Mouse (Mus musculus) spleen, postnatal 10 days (tissue): ENCODE results near the gene Crocc.

ENCODE experiments used
- DNase-seq, 2 experiments: peaks; one replicate each; pipeline ENCODE4 v3.0.0; 2021 to 2022; ENCODE audit warnings: low spot score in 2 of 2

Crocc gene

DNA sequence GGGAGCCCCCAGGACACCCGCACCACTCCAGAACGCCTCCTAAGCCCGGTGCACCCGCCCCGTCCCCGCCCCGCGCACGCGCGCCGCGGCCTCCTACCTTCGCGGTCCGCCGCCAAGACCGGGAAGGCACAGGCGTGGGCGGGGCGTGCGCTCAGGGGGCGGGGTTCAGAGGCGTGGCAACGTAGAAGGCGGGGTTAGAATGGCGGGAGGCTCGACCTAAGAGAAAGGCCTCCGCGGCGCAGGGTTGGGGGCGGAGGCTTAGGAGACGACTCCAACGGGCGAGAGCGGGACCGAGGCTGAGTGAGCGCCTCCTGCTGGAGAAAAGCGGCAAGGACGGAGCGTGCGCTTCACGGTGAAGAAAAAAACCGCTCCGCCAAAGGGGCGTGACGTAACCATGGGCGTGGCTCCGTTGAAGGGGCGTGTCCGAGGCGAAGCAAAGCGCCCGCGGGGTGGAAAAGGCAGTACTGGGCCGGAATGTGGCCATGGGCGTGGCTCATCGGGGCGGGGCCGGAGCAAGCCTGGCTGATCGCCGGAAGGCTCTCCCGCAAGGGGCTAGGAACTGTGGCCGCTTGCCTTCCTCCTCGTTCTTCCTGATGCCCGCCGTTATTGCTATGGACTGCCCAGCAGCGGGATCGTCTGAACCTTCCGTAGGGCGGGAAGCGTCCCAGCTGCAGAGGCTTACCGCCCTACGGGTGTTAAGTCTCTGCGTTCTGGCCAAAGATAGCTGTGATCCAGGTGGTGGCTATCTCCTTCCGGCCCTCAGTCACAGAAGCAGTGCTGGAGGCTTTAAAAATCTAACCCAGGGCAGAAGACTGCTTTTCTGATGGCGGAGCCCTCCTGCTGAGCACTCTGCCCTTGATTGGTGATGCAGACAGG, at the start of gene Crocc:
Gene Crocc (minus strand): TSS at position 125 of the 876 bp plus-strand sequence.
- peak; percentile 100 for DNase-seq

DNA sequence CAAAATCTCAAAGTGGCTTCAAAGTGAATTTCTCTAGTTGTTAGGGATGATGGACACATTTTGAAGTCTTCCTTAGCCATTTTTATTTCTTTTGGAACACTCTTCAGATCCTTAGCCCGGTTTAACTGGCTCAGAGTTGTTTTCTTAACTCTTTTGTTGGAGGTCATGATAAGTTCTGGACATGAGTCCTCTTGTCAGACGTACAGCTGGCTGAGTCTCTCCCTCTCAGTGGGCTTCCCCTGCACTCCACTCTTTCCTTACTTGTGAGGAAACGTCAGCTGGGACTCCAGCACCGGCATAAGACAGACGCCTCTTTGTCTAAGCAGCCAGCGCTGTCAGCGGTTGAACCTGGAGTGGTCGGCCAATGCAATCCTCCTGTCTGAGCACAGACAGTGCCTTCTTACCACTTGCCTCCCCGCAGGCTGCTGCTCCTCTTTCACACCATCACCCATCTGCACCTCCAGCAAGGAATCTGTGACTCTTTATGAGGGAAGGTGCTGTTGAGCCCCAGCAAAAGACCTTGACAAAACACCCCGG, 47.9 kb upstream of the Crocc start:
- DNase-seq = no peak

DNA sequence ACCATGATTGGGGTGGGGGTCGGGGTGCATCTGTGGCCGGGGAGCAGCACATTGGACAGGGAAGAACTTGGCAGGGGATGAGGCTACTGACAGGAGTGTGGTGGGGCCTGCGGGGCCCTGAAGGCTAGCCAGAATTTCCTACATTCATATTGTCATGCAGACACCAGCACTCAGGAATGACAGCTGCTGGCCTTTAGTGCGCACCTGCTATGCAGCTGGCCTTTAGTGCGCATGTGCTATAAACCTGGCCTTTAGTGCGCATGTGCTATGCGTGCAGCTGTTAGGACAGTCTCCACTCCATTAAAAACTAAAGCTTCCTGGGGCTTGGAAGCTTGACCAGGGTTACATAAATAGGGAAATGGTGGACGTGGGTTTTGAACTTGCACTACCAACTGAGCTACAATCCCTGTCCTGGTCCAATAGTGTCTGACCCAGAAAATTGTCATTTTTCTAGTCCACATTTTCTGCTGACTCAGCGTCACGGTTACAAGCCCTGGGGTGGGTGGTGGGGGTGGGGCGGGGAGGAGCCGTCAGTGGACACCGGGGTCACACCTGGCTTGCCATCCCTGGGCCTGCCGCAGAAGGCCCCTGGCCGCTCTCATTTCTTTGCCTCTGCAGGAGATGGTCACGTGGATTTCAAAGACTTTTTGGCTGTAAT, 46.3 kb upstream of the Crocc start:
- no peak for DNase-seq

DNA sequence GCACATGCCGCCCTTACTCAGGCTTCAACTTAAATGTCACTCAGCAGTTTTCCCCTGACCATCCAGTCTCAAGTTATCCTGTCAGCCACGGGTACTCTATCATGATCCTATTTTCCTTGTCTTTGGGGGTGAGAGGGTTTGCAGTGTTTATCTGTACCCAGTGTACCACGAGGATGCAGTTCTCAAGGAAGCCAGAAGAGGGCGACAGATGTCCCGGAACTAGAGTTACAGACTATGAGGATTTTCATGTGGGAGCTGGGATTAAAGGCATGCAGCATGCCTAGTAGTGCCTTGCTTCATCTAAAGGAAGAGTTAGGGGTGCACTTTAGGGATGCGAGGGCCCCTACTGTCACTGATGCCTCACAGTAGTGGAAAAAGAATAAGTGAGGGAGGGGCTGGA, 41.5 kb upstream of the Crocc start:
- peak; percentile 38 to 68 for DNase-seq

DNA sequence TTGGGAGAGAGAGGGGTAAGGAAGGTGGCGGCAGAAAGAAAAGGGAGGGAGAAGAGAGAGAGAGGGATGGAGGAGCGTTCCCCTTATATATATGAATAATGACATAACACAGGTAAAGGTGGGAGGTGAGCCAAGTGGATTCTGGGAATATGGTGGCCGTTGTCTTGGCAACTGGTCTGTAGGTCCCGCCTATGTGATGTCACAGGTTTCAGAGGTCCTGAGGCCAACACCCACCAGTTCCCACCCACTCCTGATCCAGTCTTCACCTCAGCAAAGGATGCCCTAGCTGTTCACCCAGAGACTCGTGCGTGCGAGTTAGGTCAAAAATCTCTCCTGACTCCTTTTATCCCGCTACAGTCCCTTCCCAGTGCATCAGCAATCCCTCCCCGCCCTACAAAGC, 40.9 kb upstream of the Crocc start:
- no peak for DNase-seq

DNA sequence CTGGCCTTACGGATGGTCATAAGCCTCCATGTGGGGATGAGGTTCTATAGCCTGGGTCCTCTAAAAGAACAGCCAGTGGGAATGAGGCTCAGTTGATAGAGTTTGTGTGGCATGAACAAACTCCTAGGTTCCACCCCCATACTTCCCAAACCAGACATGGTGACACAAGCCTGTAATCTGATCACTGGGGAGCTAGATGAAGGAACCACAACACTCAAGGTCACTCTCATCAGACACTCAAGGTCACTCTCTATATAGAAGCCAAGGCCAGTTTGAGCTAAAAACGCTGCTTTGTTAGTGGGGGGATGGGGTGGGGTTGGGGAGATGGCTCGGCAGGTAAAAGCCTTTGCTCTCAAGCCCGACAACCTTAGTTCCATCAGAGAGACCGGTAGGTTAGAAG, 39.6 kb upstream of the Crocc start:
- no peak for DNase-seq

DNA sequence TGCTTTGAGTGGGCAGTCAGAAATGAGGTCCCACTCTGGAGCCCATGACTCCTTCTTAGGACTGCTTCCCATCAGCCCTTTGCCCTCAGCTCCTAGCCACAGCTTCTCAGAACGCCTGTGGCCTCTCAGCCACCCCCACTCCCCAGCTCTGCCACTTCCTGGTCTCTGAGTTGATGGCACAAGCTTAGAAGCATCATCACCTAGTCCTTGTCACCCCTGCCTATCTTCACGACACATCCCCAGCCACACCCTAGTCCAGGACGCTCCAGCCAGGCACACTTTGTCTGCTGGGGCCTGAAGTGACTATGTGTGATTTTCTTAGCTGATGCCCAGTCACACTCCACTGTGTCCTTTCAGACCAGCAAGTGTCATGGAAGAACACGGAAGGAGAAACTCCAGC, 38.6 kb upstream of the Crocc start:
- DNase-seq = no peak

DNA sequence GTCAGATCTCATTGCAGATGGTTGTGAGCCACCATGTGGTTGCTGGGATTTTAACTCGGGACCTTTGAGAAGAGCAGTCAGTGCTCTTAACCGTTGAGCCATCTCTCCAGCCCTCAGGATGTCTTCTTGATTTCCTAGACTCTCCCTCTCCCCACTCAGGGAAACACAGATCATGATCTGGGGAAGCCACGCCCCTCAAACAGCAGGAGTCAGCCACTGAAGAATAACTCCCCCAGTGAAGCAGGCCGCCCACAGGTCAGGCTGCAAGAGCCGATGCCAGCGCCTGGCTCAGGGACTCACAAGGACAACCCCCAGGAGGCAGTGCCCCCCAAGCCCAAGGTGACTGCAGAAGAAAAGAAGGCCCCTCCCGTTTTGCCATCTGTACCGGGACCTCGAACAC, 36.4 kb upstream of the Crocc start:
- no peak for DNase-seq

DNA sequence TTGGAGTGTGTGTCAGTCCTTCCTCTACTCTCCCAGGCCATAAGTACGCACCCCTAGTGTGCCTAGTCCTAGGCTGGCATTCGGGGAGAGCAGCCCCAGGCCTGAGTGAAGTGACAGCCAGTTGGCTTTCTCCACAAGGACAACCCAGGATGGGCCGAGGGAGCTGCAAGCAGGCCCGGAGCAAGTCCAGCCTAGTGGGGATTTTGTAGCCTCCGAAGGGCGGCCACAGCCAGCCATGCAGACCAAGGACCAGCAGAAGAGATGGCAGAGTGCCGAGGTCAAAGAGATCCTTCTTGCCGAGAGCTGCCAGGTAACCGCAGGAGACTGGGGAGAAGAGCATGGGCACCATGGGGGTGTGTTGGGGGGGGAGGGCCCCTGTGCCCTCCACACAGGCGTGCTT, 34.7 kb upstream of the Crocc start:
- DNase-seq = no peak

DNA sequence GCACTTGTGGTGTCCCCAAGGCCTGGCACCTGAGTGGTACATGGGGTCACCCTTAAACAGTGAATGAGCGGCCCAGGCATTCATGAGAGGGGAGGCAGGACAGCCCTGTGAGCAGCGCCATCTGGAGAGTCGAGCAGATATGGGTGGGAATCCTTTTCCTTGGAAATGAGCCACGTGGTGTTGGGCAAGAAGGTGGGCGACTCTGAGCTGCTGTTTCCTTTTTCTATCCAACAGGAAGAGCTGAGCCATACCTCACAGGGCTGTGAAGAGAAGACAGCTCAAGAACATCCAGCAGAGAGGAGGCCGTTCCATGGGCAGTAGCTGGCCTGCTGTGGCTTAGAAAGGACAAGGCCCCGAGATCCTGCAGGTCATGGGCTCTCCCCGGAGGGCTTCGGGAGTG, 28.4 kb upstream of the Crocc start:
- DNase-seq = no peak

DNA sequence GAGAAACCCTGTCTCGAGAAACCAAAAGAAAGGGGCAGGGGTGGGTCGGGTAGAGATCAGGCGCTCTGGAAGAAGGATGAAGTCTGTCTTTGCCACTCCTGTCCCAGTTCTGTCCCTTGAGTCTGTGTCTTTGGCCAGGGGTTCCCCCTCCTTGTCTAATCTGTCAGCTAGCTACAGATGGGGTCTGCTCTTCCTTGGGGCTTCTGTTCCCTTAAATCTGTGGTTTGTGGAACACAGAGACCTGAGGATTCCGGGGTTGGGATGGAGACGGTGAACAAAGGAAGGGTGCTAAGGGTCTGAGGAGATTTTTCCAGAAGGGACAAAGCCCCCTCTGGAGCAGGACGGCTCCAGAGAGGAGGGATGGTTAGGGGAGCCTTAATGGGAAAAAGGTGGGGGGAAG, 27.7 kb upstream of the Crocc start, which contains the start of gene Spata21:
Gene Spata21 (plus strand): TSS at position 301 of the 400 bp plus-strand sequence.
- no peak for DNase-seq

DNA sequence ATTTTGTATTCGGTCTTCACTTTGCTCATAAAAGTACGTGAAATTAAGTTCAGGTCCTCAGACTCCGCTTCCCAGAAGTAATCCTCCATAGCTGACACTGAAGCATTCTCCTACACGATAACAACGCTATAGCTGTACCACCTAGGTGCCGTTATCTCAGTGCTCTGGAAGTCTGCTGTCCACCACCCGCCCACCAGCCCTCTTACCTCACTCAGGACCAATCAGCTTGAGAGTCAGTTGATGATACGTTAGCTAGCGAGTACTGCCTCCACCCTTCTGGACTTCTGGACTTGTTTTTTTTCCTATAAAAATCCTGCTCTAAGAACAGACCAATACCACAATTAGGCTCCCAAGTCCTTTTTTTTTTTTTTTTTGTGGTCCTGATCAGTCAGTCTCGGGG, 26.5 kb upstream of the Crocc start:
- no peak for DNase-seq

DNA sequence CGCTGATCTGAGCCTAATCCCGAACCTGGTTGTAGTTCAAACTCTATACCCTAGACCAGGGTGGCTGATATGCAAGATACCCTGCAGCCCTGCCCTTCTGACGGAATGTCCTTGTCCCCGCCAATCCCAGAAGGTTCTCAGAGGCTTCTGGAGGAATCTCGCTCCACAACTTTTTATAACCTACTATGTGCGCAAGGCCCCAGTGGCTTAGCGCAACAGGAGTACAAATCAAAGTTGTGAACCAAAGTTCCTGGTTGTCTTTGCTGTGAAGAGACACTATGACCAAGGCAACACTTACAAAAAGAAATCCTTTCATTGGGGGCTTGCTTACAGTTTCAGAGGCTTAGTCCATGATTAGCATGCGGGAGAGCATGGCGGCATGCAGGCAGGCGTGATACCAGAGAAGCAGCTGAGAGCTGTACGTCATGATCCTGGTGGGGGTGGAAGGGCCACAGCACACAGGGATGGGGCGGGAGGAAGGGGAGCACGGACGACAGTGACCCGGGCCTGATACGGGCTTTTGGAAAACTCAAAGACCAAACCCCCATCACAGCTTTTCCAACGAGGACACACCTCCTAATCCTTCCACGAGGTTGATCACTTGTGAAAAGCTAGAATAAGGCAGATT, 18.3 kb upstream of the Crocc start:
- no peak for DNase-seq

DNA sequence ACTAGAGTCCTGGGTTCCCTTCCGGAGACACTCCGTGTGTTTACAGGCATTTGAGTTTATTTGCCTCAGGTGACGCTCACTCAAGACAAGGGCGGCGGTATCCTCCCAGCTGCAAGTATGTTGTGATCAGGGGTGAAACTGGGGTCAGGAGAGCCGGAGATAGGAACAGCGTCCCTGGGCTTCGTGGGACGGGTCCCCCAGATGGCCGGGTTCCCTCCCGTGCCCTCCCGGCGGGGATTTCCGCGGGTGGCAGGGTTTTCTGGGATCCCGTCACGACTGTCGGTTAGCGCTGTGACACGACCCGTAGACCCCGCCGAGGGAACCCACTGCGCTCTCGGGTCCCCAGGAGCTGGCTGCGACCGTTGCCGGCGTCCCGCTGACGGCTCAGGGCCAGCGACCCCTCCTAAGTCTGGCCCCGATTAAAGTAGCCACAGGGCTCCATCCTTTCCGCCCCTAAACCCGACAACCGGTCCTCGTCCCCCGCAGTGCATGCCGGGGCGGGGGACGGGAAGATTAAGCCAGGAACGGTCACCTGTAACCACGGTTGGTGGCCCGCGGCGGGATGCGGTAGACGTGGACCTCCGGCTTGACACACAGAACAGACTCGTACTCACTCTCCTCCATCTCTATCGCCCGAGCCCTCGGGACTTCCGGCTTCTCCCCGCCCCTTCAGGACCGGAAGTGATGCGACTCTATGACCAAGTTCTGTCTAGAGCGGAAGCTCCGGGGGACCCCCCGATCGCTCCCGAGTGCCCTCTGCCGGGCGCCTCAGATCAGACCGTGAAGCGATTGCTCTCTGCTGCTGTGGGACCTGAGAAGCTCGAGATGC, 17.5 kb upstream of the Crocc start, which contains the start of gene Necap2:
Gene Necap2 (minus strand): TSS at position 677 of the 829 bp plus-strand sequence.
- DNase-seq = peak; percentile 90 to 97

DNA sequence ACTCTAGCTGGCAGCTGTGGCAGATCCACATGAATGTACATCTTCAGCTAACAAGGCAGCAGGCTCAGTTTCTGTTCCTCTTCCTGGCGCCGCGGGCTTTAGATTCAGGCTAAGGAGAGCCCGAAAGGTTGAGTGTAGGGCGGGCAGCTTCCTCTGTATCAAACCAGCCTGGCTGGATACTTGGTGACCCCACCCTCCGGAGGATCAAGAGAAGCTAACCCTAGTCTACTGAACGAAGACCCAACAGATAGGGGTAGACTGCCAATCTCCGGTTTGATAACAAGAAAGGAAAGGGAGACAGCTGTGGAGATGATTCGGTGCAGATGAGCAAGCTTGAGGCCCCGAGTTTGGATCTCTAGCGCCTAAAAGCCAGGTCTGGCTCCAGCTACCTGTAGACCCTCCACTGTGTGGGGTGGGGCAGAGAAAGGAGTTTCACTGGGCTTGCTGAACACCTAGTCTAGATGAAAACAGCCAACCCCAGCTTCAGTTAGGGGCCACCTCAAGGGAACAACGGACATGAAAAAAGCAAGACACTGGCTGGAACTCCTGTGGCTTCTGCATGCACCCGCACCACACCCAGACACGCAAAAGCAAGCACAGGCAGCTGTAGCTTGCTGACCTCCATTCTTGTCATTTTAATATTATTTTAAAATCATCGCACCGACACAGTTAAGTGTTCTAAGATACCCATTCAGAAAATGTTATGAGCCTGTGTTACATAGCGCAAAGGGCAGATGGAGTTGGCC, 16.6 kb upstream of the Crocc start:
- peak; percentile 64 to 78 for DNase-seq

DNA sequence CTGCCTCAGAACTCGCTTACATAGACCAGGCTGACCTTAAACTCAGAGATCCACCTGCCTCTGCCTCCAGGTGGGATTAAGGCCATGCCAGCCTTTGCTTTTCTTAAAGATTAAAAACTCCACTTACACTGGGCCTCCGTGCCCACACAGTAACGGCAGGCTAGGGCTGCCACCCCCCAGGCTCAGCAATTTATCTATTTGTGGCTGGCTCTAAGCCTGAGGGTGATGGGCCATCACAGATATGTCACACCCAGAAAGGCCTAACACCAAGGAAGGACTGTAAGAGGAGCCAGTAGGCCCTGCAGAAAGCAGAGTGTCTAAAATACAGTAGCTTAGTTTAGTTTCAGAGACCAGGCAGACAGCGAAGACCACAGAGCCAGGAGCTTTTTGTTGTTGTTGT, 13.8 kb upstream of the Crocc start:
- DNase-seq = peak in 1 of 2 experiments; percentile 28

DNA sequence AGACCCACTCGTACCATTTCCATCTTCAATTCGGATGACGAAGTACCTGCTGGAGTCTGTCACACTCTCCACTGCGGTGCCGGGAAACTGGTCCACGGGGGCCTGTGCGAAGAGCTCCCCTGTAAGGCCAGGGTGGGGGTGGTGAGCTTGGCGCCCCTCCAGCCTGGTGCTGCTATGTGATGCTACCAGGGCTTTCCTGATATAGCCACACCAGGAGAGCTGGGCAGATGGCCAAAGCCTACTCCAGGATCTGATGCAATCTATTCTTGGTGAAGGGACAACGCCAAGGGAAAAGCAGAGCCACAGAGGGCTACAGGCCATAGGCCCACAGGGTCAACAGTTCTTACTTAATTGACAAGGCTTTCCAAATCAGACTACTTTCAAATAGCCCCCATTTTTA, 13.3 kb upstream of the Crocc start:
- DNase-seq = peak in 1 of 2 experiments; percentile 23

DNA sequence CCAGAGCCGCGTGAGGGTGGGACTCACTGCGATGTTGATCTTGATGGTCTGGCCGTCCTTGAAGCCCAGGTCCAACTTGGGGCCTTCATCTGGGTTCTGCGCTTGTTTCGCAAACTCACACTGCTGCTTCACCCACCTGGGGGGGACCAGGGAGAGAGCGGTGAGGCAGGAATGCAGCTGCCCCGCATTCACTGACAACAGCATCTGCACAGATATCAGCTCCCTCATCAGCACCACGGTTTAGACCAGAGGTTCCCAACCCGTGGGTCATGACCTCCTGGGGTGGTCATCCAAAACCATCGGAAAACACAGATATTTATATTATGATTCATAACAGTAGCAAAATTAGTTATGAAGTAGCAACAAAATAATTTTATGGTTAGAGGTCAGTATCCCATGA, 12.2 kb upstream of the Crocc start:
- DNase-seq = no peak

DNA sequence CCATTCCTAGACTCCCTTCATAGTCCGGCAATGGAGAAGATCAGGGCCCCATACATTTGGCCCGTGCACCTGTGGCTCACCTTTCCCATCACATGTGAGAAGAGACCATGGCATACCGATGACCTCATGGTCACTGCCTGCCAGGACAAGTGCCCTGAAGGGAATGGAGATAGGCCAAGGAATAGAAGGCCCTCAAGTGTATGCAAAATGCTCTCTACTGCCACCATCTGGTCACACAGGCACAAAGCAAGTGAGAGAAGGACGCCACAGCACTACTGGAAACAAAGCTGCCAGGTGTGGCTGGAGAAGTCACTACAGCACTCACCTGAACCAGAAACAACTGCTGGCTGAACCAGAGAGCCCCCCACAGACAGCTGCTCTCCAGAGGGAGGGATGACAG, 9.4 kb upstream of the Crocc start:
- peak; percentile 64 to 76 for DNase-seq

DNA sequence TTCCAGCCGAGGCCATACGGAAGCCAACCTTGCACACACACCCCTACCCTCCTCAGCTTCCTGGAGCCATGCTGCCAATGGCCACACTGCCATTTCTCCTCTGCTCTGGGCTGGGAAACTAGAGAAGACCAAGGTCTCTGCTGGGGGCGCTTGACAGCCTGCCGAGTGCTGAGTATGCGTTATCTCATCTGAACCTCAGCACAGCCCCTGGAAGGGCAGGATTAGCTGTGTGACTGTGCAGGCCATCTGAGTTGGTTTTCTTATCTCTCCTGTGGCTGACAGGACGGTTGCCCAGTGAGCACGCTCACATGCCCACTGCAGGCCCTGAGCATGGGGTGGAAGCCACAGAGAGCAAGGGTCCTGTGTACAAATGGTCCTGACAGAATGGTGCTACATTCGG, 8.3 kb upstream of the Crocc start:
- no peak for DNase-seq
